Mouse (Mus musculus) embryo, embryonic 9.5 days (tissue): ENCODE measurements around the gene Lrp8.

Experiments
- DNase-seq: peaks from one replicate; pipeline ENCODE4 v3.0.0-alpha.2; 2017; ENCODE audit errors: extremely low spot score

Lrp8 gene

DNA sequence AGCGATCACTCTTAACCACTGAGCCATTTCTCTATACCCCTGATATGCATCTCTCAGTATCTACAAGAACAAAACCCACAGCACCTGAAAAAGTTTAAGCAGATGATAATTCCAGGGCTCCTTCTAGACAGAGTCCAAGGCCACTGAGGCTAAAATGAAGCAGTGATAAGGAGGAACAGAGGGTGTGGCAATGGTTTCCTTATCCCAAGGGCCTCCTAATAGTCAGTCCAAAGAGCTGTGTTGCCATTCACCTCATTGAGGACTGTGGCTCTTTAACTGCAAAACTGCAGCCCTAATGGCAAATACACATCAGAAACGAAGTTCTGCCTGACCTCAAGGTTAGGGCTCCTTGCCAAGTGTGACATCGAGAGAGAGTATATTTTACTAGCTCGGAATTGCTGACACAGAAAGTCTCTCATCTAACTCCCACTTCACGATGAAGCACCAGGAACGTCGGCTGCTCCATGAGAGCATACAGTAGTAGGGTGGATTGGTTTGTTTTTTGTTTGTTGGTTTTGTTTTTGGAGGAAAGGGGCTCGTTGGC, 119.2 kb downstream of the Lrp8 start:
- DNase-seq: no peak

DNA sequence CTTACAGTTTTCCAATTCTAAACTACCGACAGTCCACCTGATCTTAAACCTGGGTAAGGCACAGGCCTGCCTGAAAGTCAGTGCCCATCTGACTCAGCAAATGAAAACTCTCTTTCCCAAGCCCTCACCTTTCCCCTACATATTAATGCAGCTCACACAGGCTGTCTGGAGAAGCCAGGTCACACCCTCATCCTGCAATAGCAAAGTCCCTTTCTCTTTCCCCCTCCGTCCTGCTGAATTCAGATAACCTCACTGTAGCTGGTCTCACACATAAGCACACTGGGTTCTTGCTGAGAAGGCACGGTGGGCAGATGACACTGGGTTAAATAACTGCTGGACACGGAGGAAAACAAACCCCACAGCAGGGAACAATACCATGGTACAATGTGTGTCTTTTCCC, 119.9 kb downstream of the Lrp8 start:
- DNase-seq: no peak

DNA sequence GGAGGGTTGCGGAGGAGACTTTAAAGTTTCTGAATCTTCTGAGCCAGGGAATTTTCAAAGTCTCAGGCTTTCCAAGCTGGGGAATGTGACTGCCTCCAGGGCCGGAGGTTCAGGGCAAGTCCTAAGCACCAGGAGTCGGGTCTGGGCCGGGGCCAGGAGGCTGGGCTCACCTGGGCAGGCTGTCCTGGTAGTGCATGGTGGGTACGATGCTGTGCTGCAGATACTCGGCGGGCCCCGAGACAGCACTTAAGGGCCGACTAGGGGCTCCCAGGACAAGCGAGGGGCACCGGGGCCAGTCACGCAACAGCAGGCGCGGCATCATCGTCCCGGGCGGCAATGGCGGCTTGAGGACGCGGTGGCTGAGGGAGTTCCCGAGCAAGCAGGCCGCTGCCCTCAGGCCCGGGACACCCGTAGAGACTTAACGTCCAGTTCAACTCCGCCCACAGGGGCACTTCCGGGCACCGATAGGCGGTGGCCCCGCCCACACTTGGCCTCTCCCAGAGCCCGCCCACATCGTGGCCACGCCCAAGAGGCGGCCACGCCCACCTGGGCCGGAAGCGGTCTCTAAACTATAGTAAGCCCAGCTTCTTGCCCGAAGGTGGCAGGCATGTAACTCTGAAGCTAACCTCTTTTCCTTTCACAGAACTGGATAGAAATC, 121.2 kb downstream of the Lrp8 start, which contains the start of gene Cpt2:
Gene Cpt2, minus strand, starts transcription at position 466 of the 658 bp plus-strand sequence.
- DNase-seq: peak; percentile 98

DNA sequence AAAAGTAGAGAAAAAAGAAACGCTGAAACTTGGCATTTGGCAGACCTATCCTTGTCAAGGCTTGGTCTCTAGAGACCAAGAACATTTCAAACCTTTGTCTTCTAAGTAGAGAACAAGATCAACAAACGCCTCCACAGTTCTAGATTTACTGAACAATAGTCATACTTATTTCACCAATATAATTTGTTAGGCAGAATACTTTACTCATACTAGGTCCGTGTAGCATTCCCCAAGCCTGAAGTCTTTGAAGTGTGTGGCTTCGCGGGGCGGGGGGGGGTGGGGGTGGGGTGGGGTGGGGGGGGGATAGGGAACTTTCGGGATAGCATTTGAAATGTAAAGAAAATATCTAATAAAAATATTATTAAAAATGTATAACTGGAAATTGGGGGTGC, 121.7 kb downstream of the Lrp8 start:
- no peak for DNase-seq
